Mouse (Mus musculus) liver, embryonic 11.5 days (tissue): ENCODE measurements at regions not wholly inside any gene's neighbourhood (a gene's known extent, or its start where the extent isn't known, plus 50 kb on each side); places are given as distances from the start of the nearest gene placed in this dataset.
A peak's percentile ranks its signal among the peaks of the same experiment; 100 is the strongest.

Experiments used
- ATAC-seq: fragments of 200-750 bp; cut with Nextera tagmentation; replicated peaks from 2 replicates; pipeline ENCODE4 v1.8.0; 2017; ENCODE audit warnings: moderate number of reproducible peaks, mild to moderate bottlenecking, moderate TSS enrichment, moderate library complexity; ENCODE audit not compliant: low FRiP score
- DNase-seq: peaks from one replicate; pipeline ENCODE4 v3.0.0-alpha.2; 2017; ENCODE audit warnings: low spot score
- H3K27ac ChIP-seq: fragments of 300-500 bp; sonication (generic); 2 replicates; pipeline ENCODE4 v1.5.1; 2014; ENCODE audit warnings: mild to moderate bottlenecking, low read depth, low read length, control low read depth
- H3K27me3 ChIP-seq: fragments of 300-500 bp; sonication (generic); replicated peaks from 2 replicates; pipeline ENCODE4 v1.6.1; 2014; ENCODE audit warnings: low read length, mixed read lengths; ENCODE audit not compliant: control insufficient read depth, insufficient read depth
- H3K36me3 ChIP-seq: fragments of 300-500 bp; sonication (generic); 2 replicates; pipeline ENCODE4 v1.6.1; 2014; ENCODE audit warnings: mild to moderate bottlenecking, low read length, moderate library complexity, mixed read lengths; ENCODE audit not compliant: control insufficient read depth, insufficient read depth
- H3K4me1 ChIP-seq: fragments of 300-500 bp; sonication (generic); replicated peaks from 2 replicates; pipeline ENCODE4 v1.6.1; 2014; ENCODE audit warnings: low read length, mixed read lengths; ENCODE audit not compliant: control insufficient read depth, insufficient read depth
- H3K4me2 ChIP-seq: fragments of 300-500 bp; sonication (generic); 2 replicates; pipeline ENCODE4 v1.6.1; 2014; ENCODE audit warnings: mild to moderate bottlenecking, control low read depth, moderate library complexity
- H3K4me3 ChIP-seq: fragments of 300-500 bp; sonication (generic); 2 replicates; pipeline ENCODE4 v1.5.1; 2014; ENCODE audit warnings: low read depth, low read length, control low read depth
- H3K9ac ChIP-seq: fragments of 300-500 bp; sonication (generic); 2 replicates; pipeline ENCODE4 v1.6.1; 2014; ENCODE audit warnings: low read depth, low read length, control low read depth
- H3K9me3 ChIP-seq: fragments of 300-500 bp; sonication (generic); 2 replicates; pipeline ENCODE4 v1.6.1; 2016; ENCODE audit warnings: low read length, inconsistent platforms, mixed read lengths; ENCODE audit not compliant: control insufficient read depth
- WGBS: fragments of 180-500 bp; shearing (Covaris S2); extraction: QIAGEN DNeasy Blood & Tissue Kit; methylation state at CpG from one replicate; pipeline ENCODE4 v1.1.7; 2014; 5-methylcytosine and 5-hydroxymethylcytosine counted together

- no peak for DNase-seq
Observed at GRCm38 (mm10) chr2:174848981-174849681, 88.7 kb downstream of the Edn3 start.

GRCm38 (mm10) chr2:174850860-174851259 is 90.4 kb downstream of the Edn3 start:
- no peak overlapping the region for H3K27ac ChIP-seq
- no peaks in the 10 kb centered on the region for H3K4me1 ChIP-seq
- no peaks in the 10 kb centered on the region for H3K27me3 ChIP-seq
- ATAC-seq (no peak), DNase-seq (no peak)
- H3K9me3 ChIP-seq = no peaks in the 10 kb centered on the region
- no peak overlapping the region for H3K9ac ChIP-seq
- WGBS = 78% methylated on average over 16 of the region's 16 CpGs
- no peaks in the 10 kb centered on the region for H3K36me3 ChIP-seq
- no peak overlapping the region for H3K4me3 ChIP-seq
- no peak overlapping the region for H3K4me2 ChIP-seq

More at GRCm38 (mm10) chr2:174848981-174849681, 88.7 kb downstream of the Edn3 start:
- H3K9ac ChIP-seq = no peak overlapping the region
- 60% methylated on average over 16 of the region's 16 CpGs for WGBS
- H3K4me3 ChIP-seq = no peak overlapping the region
- no peaks in the 10 kb centered on the region for H3K4me1 ChIP-seq
- H3K36me3 ChIP-seq = no peaks in the 10 kb centered on the region
- H3K27ac ChIP-seq = no peak overlapping the region; the same call in 1 of the 2 replicates
- H3K27me3 ChIP-seq = no peaks in the 10 kb centered on the region
- ATAC-seq = no peak
- H3K9me3 ChIP-seq = no peaks in the 10 kb centered on the region
- H3K4me2 ChIP-seq = no peak overlapping the region

- Histone ChIP-seq H3K4me3 (no peak overlapping the region), H3K4me2 (no peak overlapping the region), H3K9ac (no peak overlapping the region), H3K4me1 (no peaks in the 10 kb centered on the region), H3K27me3 (no peaks in the 10 kb centered on the region), H3K9me3 (no peaks in the 10 kb centered on the region), H3K36me3 (no peaks in the 10 kb centered on the region), H3K27ac (no peak overlapping the region)
- ATAC-seq (peak; percentile 44), DNase-seq (peak; percentile 65)
- 20% methylated on average over 22 of the region's 22 CpGs for WGBS
Observed at GRCm38 (mm10) chr2:174851525-174852330, 91.3 kb downstream of the Edn3 start.

- Histone ChIP-seq H3K4me1 (no peaks in the 10 kb centered on the region), H3K4me3 (no peak overlapping the region), H3K9ac (no peak overlapping the region), H3K4me2 (no peak overlapping the region), H3K9me3 (no peaks in the 10 kb centered on the region), H3K27ac (no peak overlapping the region), H3K27me3 (no peaks in the 10 kb centered on the region), H3K36me3 (no peaks in the 10 kb centered on the region)
- DNase-seq (no peak), ATAC-seq (no peak)
- WGBS = 71% methylated on average over 8 of the region's 8 CpGs
Observed at GRCm38 (mm10) chr2:174853786-174854185, 93.4 kb downstream of the Edn3 start.

- Histone ChIP-seq H3K4me3 (no peak overlapping the region), H3K4me2 (no peak overlapping the region), H3K27me3 (no peaks in the 10 kb centered on the region), H3K9ac (no peak overlapping the region), H3K9me3 (no peaks in the 10 kb centered on the region), H3K27ac (no peak overlapping the region), H3K4me1 (no peaks in the 10 kb centered on the region), H3K36me3 (no peaks in the 10 kb centered on the region)
- WGBS = 78% methylated on average over 8 of the region's 8 CpGs
- ATAC-seq (no peak), DNase-seq (no peak)
Observed at GRCm38 (mm10) chr2:174855548-174855947, 95.1 kb downstream of the Edn3 start.

- Histone ChIP-seq H3K4me2 (no peak overlapping the region), H3K9ac (no peak overlapping the region), H3K27ac (no peak overlapping the region), H3K4me3 (no peak overlapping the region), H3K4me1 (no peaks in the 10 kb centered on the region), H3K27me3 (no peaks in the 10 kb centered on the region), H3K9me3 (no peaks in the 10 kb centered on the region), H3K36me3 (no peaks in the 10 kb centered on the region)
- 85% methylated on average over 5 of the region's 5 CpGs for WGBS
- no peak for DNase-seq
- no peak for ATAC-seq
Observed at GRCm38 (mm10) chr2:174856135-174856534, 95.7 kb downstream of the Edn3 start.

- no peak overlapping the region for H3K4me2 ChIP-seq
- H3K27me3 ChIP-seq = no peaks in the 10 kb centered on the region
- H3K4me3 ChIP-seq = no peak overlapping the region
- 30% methylated on average over 15 of the region's 15 CpGs for WGBS
- 0 out of 2 replicates have a peak, but pooled peaks have one; percentile 23 for ATAC-seq
- H3K36me3 ChIP-seq = no peaks in the 10 kb centered on the region
- peak overlapping the region; percentile 63 for H3K27ac ChIP-seq
- no peak overlapping the region for H3K9ac ChIP-seq
- no peak for DNase-seq
- H3K4me1 ChIP-seq = no peaks in the 10 kb centered on the region
- H3K9me3 ChIP-seq = no peaks in the 10 kb centered on the region
Observed at GRCm38 (mm10) chr2:174858011-174858834, 97.8 kb downstream of the Edn3 start.

GRCm38 (mm10) chr2:174858835-174859215 is 98.4 kb downstream of the Edn3 start:
- no peaks in the 10 kb centered on the region for H3K27me3 ChIP-seq
- H3K9me3 ChIP-seq = no peaks in the 10 kb centered on the region
- 0 out of 2 replicates have a peak, but pooled peaks have one; percentile 12 for ATAC-seq
- 24% methylated on average over 2 of the region's 2 CpGs for WGBS
- H3K27ac ChIP-seq = peak overlapping the region; percentile 63
- H3K4me3 ChIP-seq = no peak overlapping the region
- H3K9ac ChIP-seq = no peak overlapping the region
- H3K36me3 ChIP-seq = no peaks in the 10 kb centered on the region
- H3K4me2 ChIP-seq = no peak overlapping the region
- H3K4me1 ChIP-seq = no peaks in the 10 kb centered on the region
- no peak for DNase-seq
